Mouse (Mus musculus): ENCODE results near the gene Dlst.

Gene Dlst

DNA sequence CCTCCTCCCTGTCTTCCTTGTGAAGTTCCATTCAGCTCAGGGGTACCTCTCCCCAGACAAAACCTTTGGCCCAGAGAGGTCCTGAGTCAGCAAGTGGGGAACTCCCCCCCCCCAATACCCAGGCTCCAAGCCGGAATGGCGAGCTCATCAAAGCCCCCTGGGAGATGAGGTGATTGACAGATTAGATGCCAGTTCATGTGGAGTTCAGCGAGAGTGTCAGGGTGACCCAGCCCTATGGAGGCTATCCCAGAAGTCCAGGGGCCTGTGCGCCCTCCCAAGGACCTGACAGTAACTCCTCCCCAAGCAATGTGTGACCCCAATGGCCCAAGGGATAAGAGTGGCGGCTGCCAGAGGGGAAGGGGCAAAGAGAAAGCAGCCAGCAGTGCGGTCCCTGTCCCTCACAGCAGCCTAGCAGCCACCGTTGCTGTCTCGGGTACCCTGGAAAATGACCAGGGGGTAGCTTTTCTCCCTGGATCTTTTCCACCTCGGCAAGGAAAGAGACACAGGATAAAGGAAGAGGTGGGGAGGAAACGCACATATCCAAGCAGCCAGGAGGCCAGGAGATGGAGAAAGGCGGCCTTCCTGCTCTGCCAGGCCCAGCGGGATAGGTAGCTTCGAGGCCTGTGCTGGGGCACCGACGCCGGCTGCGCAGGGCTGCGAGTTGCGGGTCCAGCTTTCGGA lies 39.8 kb downstream of the Dlst start:
- no peak for DNase-seq (ENCODE audit: low read depth, low spot score)

DNA sequence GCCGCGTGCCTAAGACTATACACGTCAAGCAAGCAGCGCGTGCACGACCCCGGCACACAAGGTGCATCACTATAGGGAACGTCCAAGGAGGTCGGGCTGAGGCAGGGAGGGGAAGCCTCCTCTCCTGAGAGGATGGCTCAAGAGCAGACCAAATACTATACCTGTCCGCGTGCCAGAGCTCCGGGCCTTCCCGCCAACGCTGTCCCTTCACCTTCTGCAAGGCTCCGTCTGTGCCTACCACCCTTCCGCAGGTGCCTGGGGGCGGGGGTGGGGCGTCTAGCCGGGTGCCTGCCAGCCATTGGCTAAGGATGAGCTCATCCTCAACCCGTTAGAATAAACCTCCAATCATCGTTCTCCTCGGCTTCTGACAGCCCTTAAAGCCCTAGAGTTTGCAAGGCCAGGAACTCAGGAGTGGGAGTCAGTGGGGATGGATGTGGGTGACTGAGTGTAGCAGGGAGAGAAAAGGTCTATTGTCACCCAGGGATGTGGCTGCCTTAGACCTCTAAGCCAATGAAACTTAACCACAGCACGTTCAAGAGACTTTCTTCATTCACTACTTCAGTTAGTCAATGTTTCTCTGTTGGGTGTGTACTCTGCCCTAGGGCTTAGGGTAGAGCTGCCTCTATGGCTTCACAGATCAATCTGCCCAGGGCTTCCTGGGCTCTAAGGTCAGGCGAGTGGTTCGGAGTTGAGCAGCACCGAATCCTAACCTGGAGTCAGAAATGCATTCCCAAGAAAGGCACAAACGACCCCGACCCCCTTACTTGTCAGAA lies 40.6 kb downstream of the Dlst start, which contains the start of gene Rps6kl1:
Rps6kl1 (minus strand) TSS at position 263 of the 773 bp plus-strand sequence.
- peak; percentile 72 for DNase-seq (ENCODE audit: low read depth, low spot score)

DNA sequence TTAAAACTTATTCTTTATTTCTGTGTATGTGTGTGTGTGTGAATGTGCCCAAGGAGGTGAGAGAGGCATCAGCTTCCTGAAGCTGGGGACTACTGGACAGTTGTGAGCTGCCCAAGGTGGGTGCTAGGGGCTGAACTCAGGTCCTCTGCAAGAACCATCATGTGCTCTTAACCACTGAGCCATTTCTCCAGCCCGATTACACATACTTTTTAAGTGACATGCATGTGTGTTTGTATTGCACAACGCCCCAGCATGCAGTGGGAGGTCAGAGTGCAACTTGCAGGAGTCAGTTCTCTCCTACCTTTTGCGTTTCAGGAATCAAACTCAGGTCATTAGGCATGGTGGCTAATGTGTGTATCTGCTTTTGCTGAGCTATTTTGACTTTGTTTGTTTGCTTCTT lies 42.4 kb downstream of the Dlst start:
- no peak for DNase-seq (ENCODE audit: low read depth, low spot score)

DNA sequence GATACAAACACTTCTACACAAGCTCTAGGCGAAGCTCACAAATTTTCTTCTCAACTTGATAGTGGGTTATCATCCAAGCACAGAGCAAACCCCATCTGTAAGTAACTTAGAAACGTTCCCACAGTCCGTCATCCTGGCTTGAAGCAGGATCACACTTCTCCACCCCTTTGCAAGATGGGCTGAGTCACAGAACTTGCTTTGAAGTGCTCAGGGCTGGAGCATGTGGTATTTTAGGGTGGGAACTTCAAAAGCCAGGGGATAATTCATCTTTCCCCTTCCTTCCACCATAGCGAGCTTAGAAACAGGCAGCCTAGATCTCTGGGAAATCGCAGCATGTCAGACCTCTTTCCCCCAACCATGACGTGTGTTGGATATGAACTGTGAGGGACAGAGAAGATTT lies 45.7 kb downstream of the Dlst start:
- DNase-seq (ENCODE audit: low read depth, low spot score) = no peak

DNA sequence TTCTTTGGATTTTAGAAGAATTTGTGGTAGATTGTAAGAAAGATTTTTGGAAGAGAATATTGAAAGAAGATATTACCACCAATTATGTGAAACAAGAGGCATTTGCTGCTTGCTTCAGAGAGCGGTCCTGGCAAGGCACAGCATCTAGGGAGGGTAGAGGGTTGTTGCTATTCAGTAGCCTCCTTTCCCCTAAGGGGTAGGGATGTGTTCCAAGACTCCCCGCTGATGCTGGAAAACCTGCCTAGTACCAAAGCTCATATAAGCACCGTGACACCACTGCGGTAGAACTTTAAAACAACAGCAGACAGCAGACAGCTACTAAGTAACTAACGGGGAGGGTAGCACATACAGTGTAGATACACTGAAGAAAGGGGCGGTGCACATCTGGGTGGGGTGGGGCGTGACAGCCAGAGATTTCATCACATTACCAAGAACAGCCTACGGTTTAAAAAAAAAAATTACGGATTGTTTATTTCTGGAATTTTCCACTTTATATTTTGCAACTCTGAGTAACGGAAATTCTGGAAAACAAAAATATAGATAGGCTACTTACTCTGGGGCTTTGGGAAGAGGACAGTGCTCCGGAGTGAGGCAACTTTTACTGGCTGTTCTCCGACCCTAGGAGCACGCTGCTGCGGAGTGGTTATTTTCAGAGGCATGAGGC lies 47.3 kb downstream of the Dlst start:
- no peak for DNase-seq (ENCODE audit: low read depth, low spot score)

DNA sequence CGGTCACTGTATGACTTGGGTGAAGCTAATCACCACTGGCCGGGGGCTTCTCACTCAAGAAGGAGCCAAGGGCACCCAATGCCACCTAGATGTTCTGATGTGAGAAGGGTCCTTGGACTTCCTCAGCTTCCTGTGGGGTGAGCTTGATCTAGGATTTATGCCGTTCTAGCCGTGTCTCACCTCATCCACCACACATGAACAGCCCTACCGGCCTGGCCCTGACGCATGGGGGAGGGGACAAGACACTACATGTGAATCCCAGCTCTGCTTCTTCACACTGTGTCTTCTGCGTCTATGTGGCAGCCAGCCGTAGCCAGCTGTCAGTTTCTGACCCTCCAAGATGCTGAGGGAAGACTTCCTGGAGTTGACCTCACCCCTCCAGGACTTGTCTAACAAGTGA lies 48.2 kb downstream of the Dlst start:
- DNase-seq (ENCODE audit: low read depth, low spot score) = no peak

DNA sequence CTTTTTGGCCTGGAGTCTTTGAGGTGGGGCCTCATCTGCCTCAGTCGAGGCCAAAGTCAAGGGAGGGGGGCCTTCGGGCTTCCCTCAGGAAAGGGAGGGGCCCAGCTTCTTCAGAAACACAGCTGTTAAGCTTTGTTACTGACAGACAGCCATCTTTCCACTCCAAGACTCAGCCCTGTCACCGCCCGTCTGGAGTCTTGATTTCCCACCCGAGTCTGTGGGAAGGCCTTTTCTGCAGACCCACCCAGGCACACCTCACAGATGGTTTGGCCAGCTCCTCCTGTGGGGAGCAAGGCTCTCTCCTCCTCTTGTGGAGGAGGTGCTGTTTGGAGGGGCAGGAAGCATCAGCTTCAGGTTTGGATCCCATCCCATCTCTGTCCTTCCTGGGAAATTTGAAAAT lies 49.0 kb downstream of the Dlst start:
- DNase-seq (ENCODE audit: low read depth, low spot score) = no peak

DNA sequence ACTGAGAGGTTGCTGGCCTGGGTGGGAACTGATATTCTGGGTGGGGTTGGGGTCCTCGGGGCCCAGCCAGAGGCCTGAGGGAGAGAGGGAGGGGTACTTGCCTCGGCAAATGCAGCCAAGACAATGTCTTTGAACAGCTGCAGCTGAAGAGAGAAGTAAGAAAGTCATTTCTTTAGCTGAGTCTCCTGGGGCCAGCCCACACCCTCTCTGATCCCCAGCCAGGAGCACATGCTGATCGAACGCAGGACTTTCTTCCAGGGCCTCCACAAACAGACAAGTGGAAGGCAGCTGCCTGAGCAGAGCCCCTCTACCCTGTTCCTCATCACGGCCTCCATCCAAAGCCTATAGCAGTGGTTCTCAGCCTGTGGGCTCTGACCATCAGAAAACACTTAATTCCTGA lies 54.4 kb downstream of the Dlst start:
- no peak for DNase-seq (ENCODE audit: low read depth, low spot score)

DNA sequence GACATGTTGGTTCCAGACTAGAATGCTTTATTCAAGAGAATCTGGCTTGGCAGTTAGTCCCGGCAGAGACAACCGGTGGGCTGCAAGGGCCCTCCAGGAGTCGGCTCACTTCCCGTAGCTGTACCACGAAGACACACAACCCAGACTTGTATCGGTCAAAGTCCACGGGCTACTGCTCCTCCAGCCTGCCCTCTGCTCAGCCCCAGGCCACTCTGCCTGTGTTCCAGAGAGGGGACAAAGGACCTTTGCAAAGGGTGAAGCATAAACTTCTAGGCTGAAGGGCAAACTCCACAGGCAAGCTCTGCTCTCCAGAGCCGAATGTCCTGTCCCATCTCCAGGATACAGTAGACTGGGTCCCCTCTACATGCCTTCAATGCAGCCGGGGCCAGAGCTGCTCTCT lies 56.0 kb downstream of the Dlst start:
- no peak for DNase-seq (ENCODE audit: low read depth, low spot score)

DNA sequence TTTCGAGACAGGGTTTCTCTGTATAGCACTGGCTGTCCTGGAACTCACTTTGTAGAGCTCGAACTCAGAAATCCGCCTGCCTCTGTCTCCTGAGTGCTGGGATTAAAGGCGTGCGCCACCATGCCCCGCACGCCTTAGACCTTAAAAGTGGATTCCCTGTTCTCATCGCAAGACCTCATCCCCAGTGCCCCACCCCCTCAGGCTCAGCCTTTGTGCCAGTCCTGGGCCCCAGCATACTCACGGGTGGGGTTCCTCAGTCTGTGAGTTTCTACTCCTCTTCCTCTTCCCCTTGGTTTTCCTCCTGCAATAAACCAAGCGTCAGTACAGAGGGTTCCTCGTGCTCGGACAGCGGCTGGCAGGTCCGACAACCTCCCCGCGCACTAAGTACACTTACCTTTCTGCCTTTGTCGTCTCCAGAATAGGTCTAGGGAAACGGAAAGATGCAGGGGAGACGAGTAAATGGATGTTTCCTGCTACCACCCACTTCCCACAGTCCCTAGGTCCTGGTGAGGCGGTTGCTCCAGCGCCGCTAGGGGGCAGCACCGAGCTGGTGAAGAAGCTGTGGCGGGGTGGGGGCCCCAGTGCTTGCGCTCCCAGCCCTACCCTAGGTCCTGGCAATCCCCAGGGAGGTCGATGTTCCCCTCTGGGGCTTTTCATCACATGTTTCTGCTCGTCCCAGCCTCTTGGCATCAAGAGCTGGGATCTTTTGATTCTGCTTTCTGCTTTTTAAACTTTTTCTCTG lies 58.7 kb downstream of the Dlst start:
- DNase-seq (ENCODE audit: low read depth, low spot score) = no peak

DNA sequence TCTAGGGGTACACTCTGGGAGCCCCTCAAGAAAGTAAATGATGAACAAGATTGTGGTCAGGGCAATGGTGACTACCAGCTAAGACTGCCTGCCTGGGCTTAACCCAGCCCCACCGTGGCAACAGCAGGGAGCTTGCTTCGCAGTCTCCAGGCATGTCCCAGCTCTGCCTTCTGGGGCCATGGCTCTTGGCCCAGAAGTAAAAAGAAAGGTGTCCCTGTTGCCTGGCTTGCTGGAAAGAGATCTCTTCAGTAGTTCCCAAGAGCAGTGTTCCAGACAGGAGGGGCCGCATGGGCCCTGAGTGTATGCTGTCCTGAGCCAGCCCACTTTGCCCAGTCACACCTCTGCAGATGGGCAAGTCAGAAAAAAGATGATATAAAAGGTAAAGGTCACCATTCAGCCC lies 59.2 kb downstream of the Dlst start:
- no peak for DNase-seq (ENCODE audit: low read depth, low spot score)

DNA sequence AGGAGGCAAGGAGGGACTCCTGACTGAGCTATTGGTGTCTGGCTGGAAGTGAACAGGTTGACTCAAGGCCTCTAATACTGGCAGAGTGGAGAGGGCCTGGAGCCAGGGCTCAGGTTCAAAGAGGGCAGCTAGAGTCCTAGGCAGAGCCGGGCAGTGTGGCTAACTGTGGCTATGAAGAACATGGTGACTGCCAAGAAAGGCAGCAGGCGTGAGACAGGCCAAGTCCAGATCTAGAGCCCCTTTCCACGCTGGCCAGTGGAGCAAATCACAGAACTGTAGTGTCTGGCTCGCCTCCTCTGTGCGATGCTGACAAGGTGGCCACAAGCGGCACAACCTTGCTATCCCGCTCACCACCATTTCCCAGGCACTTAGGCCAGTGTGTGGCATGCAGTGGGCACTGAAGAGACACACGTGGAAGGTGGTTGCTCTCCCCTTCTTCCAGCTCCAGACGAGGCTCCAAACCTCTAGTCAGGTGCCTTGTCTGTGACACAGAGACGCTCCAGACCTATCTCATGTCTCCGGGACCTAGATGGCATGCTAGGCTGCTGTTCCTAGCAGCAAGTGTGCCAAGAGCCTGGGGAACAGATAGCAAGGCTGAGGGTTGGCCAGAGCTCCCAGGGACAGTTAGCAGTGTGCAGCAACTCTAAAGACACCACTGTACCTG lies 59.8 kb downstream of the Dlst start:
- DNase-seq (ENCODE audit: low read depth, low spot score) = no peak

DNA sequence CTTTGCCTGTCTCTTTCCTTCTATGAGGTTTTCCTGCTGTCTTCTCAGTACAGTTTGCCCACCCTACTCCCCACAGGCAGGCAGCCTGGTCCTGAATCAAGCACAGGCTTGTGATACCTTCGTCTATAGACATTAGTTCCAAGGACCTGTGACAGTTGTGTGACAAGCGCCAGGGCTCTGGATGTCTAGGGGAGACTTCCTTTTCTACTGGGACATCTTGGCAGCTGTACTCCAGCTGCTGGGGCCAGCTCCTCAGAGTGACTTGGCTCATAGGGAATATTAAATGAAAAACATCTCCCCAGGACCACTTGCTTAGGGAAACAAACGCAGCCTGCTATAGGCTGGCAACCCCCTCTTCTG lies 60.3 kb downstream of the Dlst start:
- DNase-seq (ENCODE audit: low read depth, low spot score) = no peak

DNA sequence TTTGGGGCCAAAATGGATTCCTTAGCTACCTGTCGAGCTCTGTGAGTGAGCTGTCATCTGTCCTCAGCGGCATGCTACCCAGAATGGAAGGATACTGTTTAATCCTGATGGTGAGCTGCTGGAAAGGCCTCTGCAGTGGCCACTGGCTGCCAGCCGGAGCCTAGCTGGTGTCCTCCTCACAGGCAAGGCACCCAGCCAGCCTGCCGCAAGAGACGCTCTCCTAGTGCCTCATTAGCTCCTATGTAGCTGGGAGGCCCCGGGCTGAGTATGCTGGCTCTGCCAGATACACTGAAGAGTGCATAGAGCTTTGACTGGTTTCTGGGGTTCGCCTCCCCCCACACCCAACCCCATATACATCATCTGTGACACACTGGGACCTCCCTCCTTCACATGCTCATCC lies 63.4 kb downstream of the Dlst start:
- DNase-seq (ENCODE audit: low read depth, low spot score) = no peak

DNA sequence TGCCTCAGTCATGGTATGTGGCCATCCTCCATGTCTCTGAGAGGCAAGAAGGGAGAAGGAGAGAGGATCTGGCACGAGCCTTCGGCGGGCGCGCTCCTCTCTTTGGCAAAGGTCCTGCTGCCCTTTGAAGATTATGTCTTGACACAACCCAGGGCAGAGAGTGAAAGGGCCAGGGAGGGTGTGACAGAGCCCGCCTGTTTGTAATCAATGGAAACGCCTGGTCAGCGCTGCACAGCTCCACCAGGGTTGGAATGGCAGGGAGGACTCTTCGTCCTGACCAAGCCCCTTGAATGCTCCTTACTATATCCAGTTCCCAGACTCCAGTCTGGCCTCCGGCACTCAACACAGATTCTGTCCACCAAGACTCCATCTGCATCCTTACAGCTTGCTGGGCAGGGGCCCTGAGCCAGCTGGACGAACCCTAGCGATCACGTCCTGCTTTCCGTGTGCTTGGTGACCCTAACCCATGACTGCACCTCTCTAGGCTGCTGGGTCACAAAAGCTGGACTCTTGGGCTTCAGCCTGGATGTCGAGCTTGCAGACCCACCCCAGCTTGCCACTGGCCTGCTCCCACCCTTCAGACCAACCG lies 64.5 kb downstream of the Dlst start:
- DNase-seq (ENCODE audit: low read depth, low spot score) = no peak

DNA sequence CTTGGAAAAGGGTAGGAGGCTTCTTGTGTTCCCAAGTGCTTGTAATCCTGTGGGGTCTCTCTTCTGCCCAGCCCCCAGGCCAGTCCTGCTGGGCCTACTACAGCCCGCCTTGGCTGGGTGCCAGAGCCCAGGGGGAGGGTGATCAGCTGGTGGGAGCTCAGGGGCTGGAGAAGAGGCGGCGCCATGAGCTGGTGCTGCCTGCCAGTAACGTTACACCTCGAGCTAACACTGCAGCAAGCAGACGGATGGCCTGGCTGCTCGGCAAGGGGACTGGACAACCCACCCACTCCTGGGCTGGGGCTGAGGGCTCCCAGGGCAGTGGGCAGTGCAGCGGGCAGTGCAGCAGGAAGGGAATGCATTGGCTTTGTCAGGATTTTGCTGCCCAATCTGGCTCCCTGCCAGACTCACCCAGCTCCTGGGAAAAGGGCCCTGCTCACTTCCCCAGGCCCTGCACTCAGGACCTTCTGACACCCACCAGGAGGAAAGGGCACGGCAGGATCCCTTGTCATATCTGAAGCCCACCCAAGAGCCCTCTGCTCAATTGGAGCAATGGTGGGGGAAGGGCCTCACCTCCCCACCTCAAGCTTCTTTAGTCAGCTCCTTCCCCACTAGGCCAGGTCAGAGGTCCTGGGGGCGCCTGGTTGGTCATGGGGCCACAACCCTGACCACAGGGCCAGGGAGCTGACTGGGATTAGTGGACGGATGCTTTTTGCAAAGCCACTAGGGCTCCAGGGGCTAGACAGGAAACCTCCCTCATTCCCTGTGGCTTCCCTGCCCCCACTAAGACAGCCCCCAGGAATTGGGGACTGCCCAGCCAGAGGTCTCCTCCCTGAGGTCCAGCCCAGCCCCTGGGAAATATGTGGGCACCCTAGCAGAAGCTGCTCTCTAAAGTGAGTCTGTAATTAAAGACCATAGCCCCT lies 65.6 kb downstream of the Dlst start:
- no peak for DNase-seq (ENCODE audit: low read depth, low spot score)

DNA sequence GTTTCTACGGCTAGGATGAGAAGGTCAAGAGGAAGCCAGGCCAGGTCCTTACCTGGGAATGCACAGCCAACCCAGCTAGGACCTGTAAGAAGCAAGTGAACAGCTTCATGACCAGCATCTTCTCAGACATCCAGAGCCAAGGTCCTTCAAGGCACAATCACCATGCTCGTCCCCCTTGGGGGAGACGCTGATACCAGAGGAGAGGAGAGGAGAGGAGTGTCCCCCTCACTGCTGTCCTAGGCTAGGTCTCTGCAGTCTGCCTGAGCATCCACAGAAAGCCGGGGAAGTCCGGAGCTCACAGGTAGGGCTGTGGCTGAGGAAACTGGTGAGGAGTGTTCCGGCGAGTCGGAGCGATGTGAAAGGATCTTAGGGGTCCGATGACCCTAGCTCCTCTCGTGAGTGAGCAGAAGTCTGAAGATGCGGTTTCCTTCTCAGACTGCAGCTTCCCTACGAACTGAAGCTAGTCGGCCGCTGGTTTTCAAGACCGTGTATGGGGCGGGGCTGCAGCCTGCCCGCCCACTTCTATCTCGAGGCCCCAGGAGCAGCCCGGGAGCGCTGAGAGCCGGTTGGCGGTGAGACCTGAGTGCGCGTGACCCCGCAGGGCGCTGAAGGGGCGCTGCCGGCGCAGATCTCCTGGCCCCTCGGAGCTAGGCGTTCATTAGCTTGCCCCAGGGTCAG lies 66.4 kb downstream of the Dlst start:
- DNase-seq (ENCODE audit: low read depth, low spot score) = no peak

DNA sequence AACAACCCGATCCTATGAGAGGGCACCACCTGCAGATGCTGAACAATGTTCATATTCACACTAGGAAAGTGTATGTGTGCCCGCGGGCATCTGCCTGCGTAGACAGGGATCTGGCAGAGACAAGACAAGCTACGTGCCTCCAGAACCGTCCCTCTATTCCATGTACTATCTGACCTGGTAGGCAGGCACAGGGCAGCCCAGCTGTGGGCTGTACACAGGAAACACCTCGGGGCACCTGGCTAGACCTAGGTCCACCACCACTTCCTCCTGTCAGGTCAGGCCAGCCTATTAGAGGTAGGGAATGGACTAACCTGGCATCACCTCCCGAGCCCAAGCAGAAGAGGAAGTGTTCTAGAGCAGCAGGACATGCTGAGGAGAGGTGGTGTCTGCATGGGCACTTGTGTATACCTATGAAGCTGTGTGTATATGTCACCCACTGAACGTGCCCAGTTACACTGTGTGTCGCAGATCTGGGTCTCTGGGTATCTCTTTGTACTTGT lies 67.2 kb downstream of the Dlst start, which contains the start of gene Pgf:
Pgf (minus strand) TSS at position 51 of the 500 bp plus-strand sequence.
- DNase-seq (ENCODE audit: low read depth, low spot score) = no peak

DNA sequence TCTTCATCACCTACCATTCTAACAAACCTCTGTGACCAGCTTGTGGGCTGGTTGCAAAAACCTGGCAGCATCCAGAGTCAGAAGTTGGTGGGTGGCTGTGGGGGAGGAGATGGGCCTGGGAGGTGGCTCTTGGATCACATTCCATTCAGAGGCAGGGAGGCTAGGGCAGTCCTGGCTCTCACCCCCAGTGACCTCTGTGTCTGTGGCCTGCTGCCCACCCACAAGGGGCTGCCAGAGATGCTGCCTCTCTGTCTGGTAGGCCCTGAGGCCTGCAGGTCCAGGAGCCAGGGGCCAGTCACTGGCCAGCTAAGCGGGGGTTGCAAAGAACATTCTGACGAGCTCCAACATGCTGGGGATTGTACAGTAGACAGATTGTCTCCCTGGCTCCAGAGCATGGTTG lies 67.7 kb downstream of the Dlst start:
- no peak for DNase-seq (ENCODE audit: low read depth, low spot score)

Measured in brain, embryonic 18.5 days (tissue).